In the genomic region with DNA sequence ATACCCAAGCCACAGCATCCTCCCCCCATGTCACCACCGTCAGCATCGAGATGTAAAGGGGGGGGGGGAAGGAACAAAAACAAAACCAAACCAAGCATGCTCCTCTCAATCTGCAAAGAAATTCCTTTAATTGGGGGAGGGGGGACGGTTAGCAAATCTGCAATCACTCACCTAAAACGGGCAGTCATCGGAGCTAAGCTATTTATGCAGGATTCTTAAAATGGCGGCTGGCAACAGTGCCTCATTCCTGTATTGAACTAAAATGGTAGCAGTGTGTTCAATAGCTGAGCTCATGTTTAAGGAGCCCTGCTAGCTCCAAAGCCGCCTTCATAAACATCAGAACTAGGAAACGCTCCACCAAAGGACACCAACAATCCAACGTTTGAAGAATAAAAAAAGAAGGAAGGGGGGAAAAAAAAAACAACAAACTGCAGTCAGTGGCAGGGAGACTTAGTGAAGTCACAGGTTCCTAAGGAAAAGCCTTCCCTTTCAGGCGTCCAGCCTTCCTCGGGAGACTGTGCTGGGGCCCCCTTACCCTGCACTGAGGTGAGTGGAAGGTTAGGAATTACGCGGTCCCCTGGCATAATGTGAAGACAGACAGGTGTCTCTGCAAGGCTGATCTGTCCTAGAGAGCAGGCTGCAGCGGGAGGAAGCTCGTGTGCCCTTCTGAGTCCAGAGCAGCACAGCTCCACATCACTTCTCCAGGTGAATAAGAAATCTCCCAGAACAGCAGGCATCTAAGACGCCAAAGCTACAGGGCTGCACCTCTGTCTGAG, we compare ENCODE assay signal across 8 mouse cellular contexts. TPM values are rescaled to one million over a fixed set of nuclear protein-coding genes. Genes with fewer than 3 reads are reported as not detected.
DNase-seq lines count a peak whose midpoint lies in the region; ATAC-seq lines count a peak whose summit lies in the region.

No protein-coding gene starts in this region.

- H3K4me2 ChIP-seq in heart, embryonic 11.5 days: peak overlapping the region; percentile 77
- H3K4me2 ChIP-seq in limb, embryonic 13.5 days (replicated peaks): peak overlapping the region; percentile 77
- H3K4me2 ChIP-seq in stomach, embryonic 15.5 days: peak overlapping the region; percentile 71

- H3K4me3 ChIP-seq in heart, embryonic 11.5 days (ENCODE audit: low read depth, low read length): peak overlapping the region; percentile 17; the same call in 1 of the 2 replicates
- peak overlapping the region; percentile 52 for H3K4me3 ChIP-seq in forebrain, embryonic 10.5 days
- H3K4me3 ChIP-seq in limb, embryonic 13.5 days: peak overlapping the region; percentile 42
- no peak overlapping the region for H3K4me3 ChIP-seq in stomach, embryonic 15.5 days (replicated peaks)

- peak overlapping the region; percentile 89 for H3K27ac ChIP-seq in heart, embryonic 11.5 days (ENCODE audit: low read depth, low read length)
- H3K27ac ChIP-seq in forebrain, embryonic 10.5 days: peak overlapping the region; percentile 100
- peak overlapping the region; percentile 99 for H3K27ac ChIP-seq in limb, embryonic 13.5 days
- peak overlapping the region; percentile 100 for H3K27ac ChIP-seq in stomach, embryonic 15.5 days

- H3K9me3 ChIP-seq in heart, embryonic 11.5 days (replicated peaks; ENCODE audit: control insufficient read depth, low read length): no peaks in the 10 kb centered on the region
- no peaks in the 10 kb centered on the region for H3K9me3 ChIP-seq in forebrain, embryonic 10.5 days
- H3K9me3 ChIP-seq in limb, embryonic 13.5 days: no peaks in the 10 kb centered on the region
- no peaks in the 10 kb centered on the region for H3K9me3 ChIP-seq in stomach, embryonic 15.5 days

- DNase-seq in heart, postnatal 4 days: no peak
- peak; percentile 80 for DNase-seq in R1 (ENCODE audit: low read depth, low spot score)
- DNase-seq in forebrain, embryonic 10.5 days (ENCODE audit: extremely low spot score, low spot score): peak; percentile 43
- no peak for DNase-seq in ovary, postnatal 14 days (ENCODE audit: low spot score)
- no peak for DNase-seq in thymus, postnatal 4 days

- H3K36me3 ChIP-seq in heart, embryonic 11.5 days (ENCODE audit: control insufficient read depth, insufficient read depth, low read length): no peaks in the 10 kb centered on the region; the same call in 1 of the 2 replicates
- H3K36me3 ChIP-seq in forebrain, embryonic 10.5 days (replicated peaks): peaks cover 27% of the 10 kb centered on the region
- H3K36me3 ChIP-seq in limb, embryonic 13.5 days: peaks cover 6% of the 10 kb centered on the region
- no peaks in the 10 kb centered on the region for H3K36me3 ChIP-seq in stomach, embryonic 15.5 days

- ATAC-seq in heart, embryonic 11.5 days (replicated peaks; ENCODE audit: insufficient number of reproducible peaks, low FRiP score, low TSS enrichment): no peak
- ATAC-seq in limb, embryonic 13.5 days (ENCODE audit: low FRiP score, low read depth): no peak
- no peak for ATAC-seq in stomach, embryonic 15.5 days (ENCODE audit: insufficient read depth, low FRiP score, low read depth)

- peaks cover 96% of the 10 kb centered on the region for H3K4me1 ChIP-seq in heart, embryonic 11.5 days (ENCODE audit: control insufficient read depth, insufficient read depth, low read length)
- H3K4me1 ChIP-seq in forebrain, embryonic 10.5 days: peaks cover 100% of the 10 kb centered on the region
- H3K4me1 ChIP-seq in limb, embryonic 13.5 days: peaks cover 98% of the 10 kb centered on the region
- H3K4me1 ChIP-seq in stomach, embryonic 15.5 days: peaks cover 88% of the 10 kb centered on the region

- peak overlapping the region; percentile 52 for H3K9ac ChIP-seq in heart, embryonic 11.5 days (ENCODE audit: low read depth, low read length)
- peak overlapping the region; percentile 56 for H3K9ac ChIP-seq in limb, embryonic 13.5 days
- no peak overlapping the region for H3K9ac ChIP-seq in stomach, embryonic 15.5 days

- 13% methylated on average over 16 of the region's 16 CpGs for WGBS in heart, embryonic 11.5 days (ENCODE audit: insufficient replicate concordance)
- 10% methylated on average over 16 of the region's 16 CpGs for WGBS in forebrain, embryonic 10.5 days
- 7% methylated on average over 16 of the region's 16 CpGs for WGBS in limb, embryonic 13.5 days
- 13% methylated on average over 16 of the region's 16 CpGs for WGBS in stomach, embryonic 15.5 days

- no peaks in the 10 kb centered on the region for H3K27me3 ChIP-seq in heart, embryonic 11.5 days (ENCODE audit: control insufficient read depth, insufficient read depth, low read length)
- H3K27me3 ChIP-seq in forebrain, embryonic 10.5 days (ENCODE audit: poor library complexity, severe bottlenecking): no peaks in the 10 kb centered on the region
- H3K27me3 ChIP-seq in limb, embryonic 13.5 days: no peaks in the 10 kb centered on the region
- H3K27me3 ChIP-seq in stomach, embryonic 15.5 days (replicated peaks): no peaks in the 10 kb centered on the region

RNA-seq across cellular contexts. Expression of a gene that starts 19.2 kb away (rescaled TPM):
- polyA plus RNA-seq in heart, embryonic 11.5 days (2014; fragmentation: Nextera tagmentation; extraction: Ambion mirVana): 39.6 and 47.6 TPM in 2 replicates
- total RNA-seq in heart, postnatal 4 days (2021): 10 to 100 TPM; 49.5 to 50.4 TPM
- 60.2 and 64.4 TPM in 2 replicates for polyA plus RNA-seq in forebrain, embryonic 10.5 days (2016; fragmentation: Nextera tagmentation; extraction: Ambion mirVana)
- polyA plus RNA-seq in limb, embryonic 13.5 days (2015; fragmentation: Nextera tagmentation; extraction: Ambion mirVana): 59.4 and 65.7 TPM in 2 replicates
- 53.6 and 54.5 TPM in 2 replicates for polyA plus RNA-seq in stomach, embryonic 15.5 days (2015; fragmentation: Nextera tagmentation; extraction: Ambion mirVana)

Comparison
In these comparisons a context has a peak if more than half of its experiments do, and no peak if none do; other contexts are left out.
1. DNase-seq: peak in R1 (single experiment) and forebrain, embryonic 10.5 days (single experiment); none in heart, postnatal 4 days (single experiment), ovary, postnatal 14 days (single experiment) and thymus, postnatal 4 days (single experiment).
2. Peak in every context shown above with its lines, with median percentiles within 50 percentile points of each other: H3K27ac ChIP-seq and H3K4me2 ChIP-seq.